Mouse (Mus musculus): ENCODE measurements around the gene Sbpl. TPM values are rescaled to one million over a fixed set of nuclear protein-coding genes. Genes with fewer than 3 reads are reported as not detected.
A peak's percentile ranks its signal among the peaks of the same experiment; 100 is the strongest.
"Not testable (repeated sequence)": the region's sequence is repeated elsewhere in the genome, so short reads cannot be mapped to it uniquely, and the experiment has no call there.

Gene Sbpl
- polyA plus RNA-seq, 1 experiment from 2014 or later: not detected

- Histone ChIP-seq H3K9me3 (ENCODE audit: control insufficient read depth, low read length) (no peaks in the 10 kb centered on the region), H3K27ac (ENCODE audit: low read depth, low read length) (no peak overlapping the region)
- 36% methylated on average over 2 of the region's 2 CpGs for WGBS
These were observed 13.7 kb upstream of the Sbpl start for GRCm38 (mm10) chr17:23968780-23969179.

GRCm38 (mm10) chr17:23966658-23967401, 11.8 kb upstream of the Sbpl start:
- no peak for ATAC-seq (replicated peaks; ENCODE audit: low FRiP score)
- 62% methylated on average over 10 of the region's 10 CpGs for WGBS
- no peak for DNase-seq (ENCODE audit: low spot score)

More at GRCm38 (mm10) chr17:23968780-23969179, 13.7 kb upstream of the Sbpl start:
- H3K9ac ChIP-seq (ENCODE audit: low read depth, low read length): no peak overlapping the region
- DNase-seq (ENCODE audit: low spot score): no peak
- no peak for ATAC-seq (replicated peaks; ENCODE audit: low FRiP score)
- no peak overlapping the region for H3K4me3 ChIP-seq (ENCODE audit: low read depth, low read length)
- no peaks in the 10 kb centered on the region for H3K36me3 ChIP-seq (ENCODE audit: control insufficient read depth, insufficient read depth, low read length)
- no peaks in the 10 kb centered on the region for H3K27me3 ChIP-seq (replicated peaks; ENCODE audit: control insufficient read depth, insufficient read depth, low read length)
- H3K4me2 ChIP-seq: no peak overlapping the region
- no peaks in the 10 kb centered on the region for H3K4me1 ChIP-seq (replicated peaks; ENCODE audit: control insufficient read depth, insufficient read depth, low read length)

GRCm38 (mm10) chr17:23965805-23966425, 10.8 kb upstream of the Sbpl start:
- no peak overlapping the region for H3K9ac ChIP-seq (ENCODE audit: low read depth, low read length)
- no peak overlapping the region for H3K4me2 ChIP-seq
- H3K9me3 ChIP-seq (ENCODE audit: control insufficient read depth, low read length): no peaks in the 10 kb centered on the region
- no peaks in the 10 kb centered on the region for H3K36me3 ChIP-seq (ENCODE audit: control insufficient read depth, insufficient read depth, low read length)
- no peaks in the 10 kb centered on the region for H3K4me1 ChIP-seq (replicated peaks; ENCODE audit: control insufficient read depth, insufficient read depth, low read length)
- H3K27me3 ChIP-seq (replicated peaks; ENCODE audit: control insufficient read depth, insufficient read depth, low read length): no peaks in the 10 kb centered on the region
- no peak overlapping the region for H3K4me3 ChIP-seq (ENCODE audit: low read depth, low read length)
- no peak for DNase-seq (ENCODE audit: low spot score)
- no peak for ATAC-seq (replicated peaks; ENCODE audit: low FRiP score)
- WGBS: 41% methylated on average over 6 of the region's 6 CpGs
- H3K27ac ChIP-seq (ENCODE audit: low read depth, low read length): no peak overlapping the region

More at GRCm38 (mm10) chr17:23966658-23967401, 11.8 kb upstream of the Sbpl start:
- Histone ChIP-seq H3K27ac (ENCODE audit: low read depth, low read length) (no peak overlapping the region), H3K4me2 (no peak overlapping the region), H3K27me3 (replicated peaks; ENCODE audit: control insufficient read depth, insufficient read depth, low read length) (no peaks in the 10 kb centered on the region), H3K4me3 (ENCODE audit: low read depth, low read length) (no peak overlapping the region), H3K4me1 (replicated peaks; ENCODE audit: control insufficient read depth, insufficient read depth, low read length) (no peaks in the 10 kb centered on the region), H3K9me3 (ENCODE audit: control insufficient read depth, low read length) (no peaks in the 10 kb centered on the region), H3K9ac (ENCODE audit: low read depth, low read length) (no peak overlapping the region), H3K36me3 (ENCODE audit: control insufficient read depth, insufficient read depth, low read length) (no peaks in the 10 kb centered on the region)

GRCm38 (mm10) chr17:23961573-23962122, 6.6 kb upstream of the Sbpl start:
- H3K36me3 ChIP-seq (ENCODE audit: control insufficient read depth, insufficient read depth, low read length): no peaks in the 10 kb centered on the region
- H3K4me3 ChIP-seq (ENCODE audit: low read depth, low read length): no peak overlapping the region
- H3K4me2 ChIP-seq: no peak overlapping the region
- DNase-seq (ENCODE audit: low spot score): no peak
- no peaks in the 10 kb centered on the region for H3K4me1 ChIP-seq (replicated peaks; ENCODE audit: control insufficient read depth, insufficient read depth, low read length)
- no peaks in the 10 kb centered on the region for H3K9me3 ChIP-seq (ENCODE audit: control insufficient read depth, low read length)
- no peaks in the 10 kb centered on the region for H3K27me3 ChIP-seq (replicated peaks; ENCODE audit: control insufficient read depth, insufficient read depth, low read length)
- 60% methylated on average over 4 of the region's 4 CpGs for WGBS
- no peak overlapping the region for H3K27ac ChIP-seq (ENCODE audit: low read depth, low read length)
- ATAC-seq (replicated peaks; ENCODE audit: low FRiP score): no peak
- H3K9ac ChIP-seq (ENCODE audit: low read depth, low read length): no peak overlapping the region

GRCm38 (mm10) chr17:23960084-23960738, 5.1 kb upstream of the Sbpl start:
- ATAC-seq (replicated peaks; ENCODE audit: low FRiP score) (peak; percentile 69), DNase-seq (ENCODE audit: low spot score) (peak; percentile 68)
- no peak overlapping the region for H3K27ac ChIP-seq (ENCODE audit: low read depth, low read length)
- H3K36me3 ChIP-seq (ENCODE audit: control insufficient read depth, insufficient read depth, low read length): no peaks in the 10 kb centered on the region
- no peaks in the 10 kb centered on the region for H3K9me3 ChIP-seq (ENCODE audit: control insufficient read depth, low read length)
- H3K4me1 ChIP-seq (replicated peaks; ENCODE audit: control insufficient read depth, insufficient read depth, low read length): no peaks in the 10 kb centered on the region
- WGBS: 33% methylated on average over 3 of the region's 3 CpGs
- no peaks in the 10 kb centered on the region for H3K27me3 ChIP-seq (replicated peaks; ENCODE audit: control insufficient read depth, insufficient read depth, low read length)
- no peak overlapping the region for H3K4me3 ChIP-seq (ENCODE audit: low read depth, low read length)
- H3K9ac ChIP-seq (ENCODE audit: low read depth, low read length): no peak overlapping the region
- no peak overlapping the region for H3K4me2 ChIP-seq

- not testable (repeated sequence) for H3K36me3 ChIP-seq (ENCODE audit: control insufficient read depth, insufficient read depth, low read length); H3K27me3 ChIP-seq (replicated peaks; ENCODE audit: control insufficient read depth, insufficient read depth, low read length); H3K9me3 ChIP-seq (ENCODE audit: control insufficient read depth, low read length); H3K4me3 ChIP-seq (ENCODE audit: low read depth, low read length); H3K4me1 ChIP-seq (replicated peaks; ENCODE audit: control insufficient read depth, insufficient read depth, low read length); H3K4me2 ChIP-seq; H3K9ac ChIP-seq (ENCODE audit: low read depth, low read length); H3K27ac ChIP-seq (ENCODE audit: low read depth, low read length); ATAC-seq (replicated peaks; ENCODE audit: low FRiP score); DNase-seq (ENCODE audit: low spot score)
- 61% methylated on average over 4 of the region's 4 CpGs for WGBS
These were observed 4.2 kb downstream of the Sbpl start for GRCm38 (mm10) chr17:23950828-23951227.

DNA sequence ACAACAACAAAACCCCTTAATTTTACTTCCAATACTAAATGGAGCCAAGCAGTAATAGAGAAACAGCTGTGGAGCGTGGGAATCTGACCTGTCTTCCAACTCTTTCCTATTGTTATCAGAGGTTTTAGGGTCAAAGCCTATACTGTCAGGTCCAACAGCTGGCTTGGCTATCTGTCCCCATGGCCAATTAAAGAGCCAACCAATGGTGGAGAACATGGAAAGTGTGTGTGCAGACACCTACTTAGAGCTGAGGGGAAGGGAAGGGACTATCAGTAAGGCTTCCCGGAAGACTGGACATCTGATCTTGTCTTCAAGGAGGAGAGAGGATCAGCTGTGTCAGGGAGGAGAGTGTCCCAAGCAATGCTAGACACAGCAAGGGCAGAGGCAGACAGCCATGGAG, 6.0 kb downstream of the Sbpl start:
- Histone ChIP-seq H3K27me3 (replicated peaks; ENCODE audit: control insufficient read depth, insufficient read depth, low read length) (no peaks in the 10 kb centered on the region), H3K4me1 (replicated peaks; ENCODE audit: control insufficient read depth, insufficient read depth, low read length) (no peaks in the 10 kb centered on the region), H3K9me3 (ENCODE audit: control insufficient read depth, low read length) (no peaks in the 10 kb centered on the region), H3K9ac (ENCODE audit: low read depth, low read length) (no peak overlapping the region), H3K4me3 (ENCODE audit: low read depth, low read length) (no peak overlapping the region), H3K27ac (ENCODE audit: low read depth, low read length) (no peak overlapping the region), H3K4me2 (no peak overlapping the region), H3K36me3 (ENCODE audit: control insufficient read depth, insufficient read depth, low read length) (no peaks in the 10 kb centered on the region)
- ATAC-seq (replicated peaks; ENCODE audit: low FRiP score) (no peak), DNase-seq (ENCODE audit: low spot score) (no peak)
- WGBS: 77% methylated on average over 2 of the region's 2 CpGs

DNA sequence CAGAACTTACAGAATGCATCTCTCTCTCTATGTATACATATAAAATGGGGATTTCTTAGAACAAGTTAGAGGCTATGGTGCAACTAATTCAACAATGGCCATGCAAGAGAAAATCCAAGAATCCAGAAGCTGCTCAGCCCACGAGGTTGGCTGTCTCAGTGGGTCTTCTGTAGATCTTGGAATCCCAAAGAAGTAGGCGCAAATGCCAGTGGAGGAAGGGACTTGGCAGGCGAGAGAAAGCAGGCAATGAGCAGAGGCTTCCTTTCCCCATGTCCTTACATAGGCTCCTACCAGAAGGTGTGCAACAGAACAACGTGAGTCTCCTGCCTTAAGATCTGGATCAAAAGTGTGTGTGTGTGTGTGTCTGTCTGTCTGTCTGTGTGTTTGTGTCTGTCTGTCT, 7.6 kb downstream of the Sbpl start:
- 72% methylated on average over 4 of the region's 4 CpGs for WGBS
- H3K27me3 ChIP-seq (replicated peaks; ENCODE audit: control insufficient read depth, insufficient read depth, low read length); H3K27ac ChIP-seq (ENCODE audit: low read depth, low read length); H3K4me3 ChIP-seq (ENCODE audit: low read depth, low read length); DNase-seq (ENCODE audit: low spot score); H3K4me1 ChIP-seq (replicated peaks; ENCODE audit: control insufficient read depth, insufficient read depth, low read length); ATAC-seq (replicated peaks; ENCODE audit: low FRiP score); H3K9me3 ChIP-seq (ENCODE audit: control insufficient read depth, low read length); H3K36me3 ChIP-seq (ENCODE audit: control insufficient read depth, insufficient read depth, low read length); H3K9ac ChIP-seq (ENCODE audit: low read depth, low read length); H3K4me2 ChIP-seq: not testable (repeated sequence)
